Mouse (Mus musculus): Measurements from ENCODE around the gene Mrpl45.
A peak's percentile ranks its signal among the peaks of the same experiment; 100 is the strongest.
"Not testable (repeated sequence)": the region's sequence is repeated elsewhere in the genome, so short reads cannot be mapped to it uniquely, and the experiment has no call there.

The Mrpl45 gene

GRCm38 (mm10) chr11:97296542-97296941, 19.0 kb upstream of the Mrpl45 start:
- no peak for DNase-seq (ENCODE audit: low read depth, low spot score)

GRCm38 (mm10) chr11:97299939-97300338, 15.6 kb upstream of the Mrpl45 start:
- DNase-seq (ENCODE audit: low read depth, low spot score), result no peak

GRCm38 (mm10) chr11:97301406-97301805, 14.1 kb upstream of the Mrpl45 start:
- no peak for DNase-seq (ENCODE audit: low read depth, low spot score)

GRCm38 (mm10) chr11:97302231-97302781, 13.2 kb upstream of the Mrpl45 start:
- DNase-seq (ENCODE audit: low read depth, low spot score), result no peak

- no peak for DNase-seq (ENCODE audit: low read depth, low spot score)
Measured at GRCm38 (mm10) chr11:97304631-97305030, 10.9 kb upstream of the Mrpl45 start.

GRCm38 (mm10) chr11:97307294-97308069, 8.0 kb upstream of the Mrpl45 start:
- DNase-seq (ENCODE audit: low read depth, low spot score), result no peak

- no peak for DNase-seq (ENCODE audit: low read depth, low spot score)
Measured at GRCm38 (mm10) chr11:97308806-97309450, 6.6 kb upstream of the Mrpl45 start.

- DNase-seq (ENCODE audit: low read depth, low spot score), result no peak
Measured at GRCm38 (mm10) chr11:97309451-97309836, 6.1 kb upstream of the Mrpl45 start.

- peak; percentile 70 for DNase-seq (ENCODE audit: low read depth, low spot score)
Measured at GRCm38 (mm10) chr11:97309911-97310571, 5.5 kb upstream of the Mrpl45 start.

- peak; percentile 34 for DNase-seq (ENCODE audit: low read depth, low spot score)
Measured at GRCm38 (mm10) chr11:97310895-97311631, 4.5 kb upstream of the Mrpl45 start.

- not testable (repeated sequence) for DNase-seq (ENCODE audit: low read depth, low spot score)
Measured at GRCm38 (mm10) chr11:97312871-97313270, 2.6 kb upstream of the Mrpl45 start.

GRCm38 (mm10) chr11:97314110-97314509, 1.4 kb upstream of the Mrpl45 start:
- no peak for DNase-seq (ENCODE audit: low read depth, low spot score)

- no peak for DNase-seq (ENCODE audit: low read depth, low spot score)
Measured at GRCm38 (mm10) chr11:97314751-97315503, 589 bp upstream of the Mrpl45 start.

- no peak for DNase-seq (ENCODE audit: low read depth, low spot score)
Measured at GRCm38 (mm10) chr11:97321197-97321596, 5.7 kb downstream of the Mrpl45 start.

GRCm38 (mm10) chr11:97321894-97322600, 6.5 kb downstream of the Mrpl45 start:
- DNase-seq (ENCODE audit: low read depth, low spot score), result not testable (repeated sequence)

- DNase-seq (ENCODE audit: low read depth, low spot score), result no peak
Measured at GRCm38 (mm10) chr11:97325224-97325623, 9.7 kb downstream of the Mrpl45 start.

- peak; percentile 59 for DNase-seq (ENCODE audit: low read depth, low spot score)
Measured at GRCm38 (mm10) chr11:97328148-97328547, 12.6 kb downstream of the Mrpl45 start.

GRCm38 (mm10) chr11:97330315-97330714, 14.8 kb downstream of the Mrpl45 start:
- no peak for DNase-seq (ENCODE audit: low read depth, low spot score)

GRCm38 (mm10) chr11:97331231-97332190, 16.0 kb downstream of the Mrpl45 start:
- DNase-seq (ENCODE audit: low read depth, low spot score), result no peak
